Comparison of ENCODE assay signal across 14 mouse cellular contexts in genomic region chr7:19753587-19753986, GRCm38 (mm10). TPM values are rescaled to one million over a fixed set of nuclear protein-coding genes. Genes with fewer than 3 reads are reported as not detected.
DNase-seq lines count a peak whose midpoint lies in the region; ATAC-seq lines count a peak whose summit lies in the region.
"Had no signal": no experiment of that assay in that cellular context is flagged by ENCODE, and none has a peak within 500 bp of the region (broad histone marks: within the 10 kb centered on the region; RNA-seq: fewer than 3 reads in every experiment).

No protein-coding gene starts in this region.

- H3K4me2 ChIP-seq in kidney, embryonic 15.5 days = no peak overlapping the region
- H3K4me2 ChIP-seq in kidney, embryonic 14.5 days (replicated peaks; ENCODE audit: low read depth, low read length) = no peak overlapping the region
- no peak overlapping the region for H3K4me2 ChIP-seq in intestine, embryonic 16.5 days (ENCODE audit: low read depth, low read length)
- no peak overlapping the region for H3K4me2 ChIP-seq in forebrain, embryonic 12.5 days
- H3K4me2 ChIP-seq: hindbrain, embryonic 15.5 days had no signal

- no peak overlapping the region for H3K9ac ChIP-seq in kidney, embryonic 15.5 days
- no peak overlapping the region for H3K9ac ChIP-seq in kidney, embryonic 14.5 days (ENCODE audit: low read depth, low read length)
- no peak overlapping the region for H3K9ac ChIP-seq in intestine, embryonic 16.5 days (ENCODE audit: low read depth, low read length)
- H3K9ac ChIP-seq in forebrain, embryonic 12.5 days = no peak overlapping the region
- H3K9ac ChIP-seq: hindbrain, embryonic 15.5 days had no signal

- H3K36me3 ChIP-seq in kidney, embryonic 15.5 days = peaks cover 27% of the 10 kb centered on the region
- H3K36me3 ChIP-seq in kidney, embryonic 14.5 days (ENCODE audit: control insufficient read depth, insufficient read depth, low read length) = peaks cover 13% of the 10 kb centered on the region; the same call in 1 of the 2 replicates
- H3K36me3 ChIP-seq in intestine, embryonic 16.5 days (ENCODE audit: control insufficient read depth, insufficient read depth, low read length) = peaks cover 1% of the 10 kb centered on the region; the same call in 1 of the 2 replicates
- H3K36me3 ChIP-seq in forebrain, embryonic 12.5 days (replicated peaks) = no peaks in the 10 kb centered on the region
- H3K36me3 ChIP-seq: G1E; hindbrain, embryonic 15.5 days had no signal

- H3K27ac ChIP-seq in kidney, embryonic 15.5 days = peak overlapping the region; percentile 19
- H3K27ac ChIP-seq in kidney, embryonic 14.5 days (ENCODE audit: low read depth, low read length) = no peak overlapping the region
- peak overlapping the region; percentile 33 for H3K27ac ChIP-seq in brown adipose tissue, adult 24 weeks (replicated peaks; ENCODE audit: low read depth, low read length)
- peak overlapping the region; percentile 23 for H3K27ac ChIP-seq in intestine, embryonic 16.5 days (ENCODE audit: low read length)
- H3K27ac ChIP-seq in forebrain, embryonic 12.5 days = no peak overlapping the region
- H3K27ac ChIP-seq: hindbrain, embryonic 15.5 days; macrophage had no signal

- H3K4me3 ChIP-seq in kidney, embryonic 15.5 days (replicated peaks) = no peak overlapping the region
- H3K4me3 ChIP-seq in kidney, embryonic 14.5 days (ENCODE audit: low read length) = no peak overlapping the region
- H3K4me3 ChIP-seq in brown adipose tissue, adult 24 weeks (ENCODE audit: insufficient read depth, low read depth, low read length) = no peak overlapping the region
- H3K4me3 ChIP-seq in intestine, embryonic 16.5 days (ENCODE audit: low read length) = no peak overlapping the region
- no peak overlapping the region for H3K4me3 ChIP-seq in forebrain, embryonic 12.5 days (replicated peaks)
- H3K4me3 ChIP-seq: hindbrain, embryonic 15.5 days had no signal

- 76% methylated on average over 7 of the region's 7 CpGs for WGBS in kidney, embryonic 15.5 days
- WGBS in kidney, embryonic 14.5 days = 72% methylated on average over 7 of the region's 7 CpGs
- WGBS in intestine, embryonic 16.5 days = 59% methylated on average over 7 of the region's 7 CpGs
- WGBS in forebrain, embryonic 12.5 days = 80% methylated on average over 7 of the region's 7 CpGs

- no peak for ATAC-seq in kidney, embryonic 15.5 days (replicated peaks; ENCODE audit: low FRiP score)
- no peak for ATAC-seq in kidney, embryonic 14.5 days (ENCODE audit: low FRiP score, low TSS enrichment)
- ATAC-seq in intestine, embryonic 16.5 days = no peak
- ATAC-seq in forebrain, embryonic 12.5 days (ENCODE audit: low FRiP score) = no peak
- ATAC-seq in frontal cortex, adult (ENCODE audit: low TSS enrichment) = no peak
- ATAC-seq: forebrain, embryonic 16.5 days had no signal

- DNase-seq in lung, postnatal 36 days = peak; percentile 94
- DNase-seq in cerebellum, adult 9-10 months = no peak
- DNase-seq: right cerebral cortex, postnatal 25 days; thymus, postnatal 4 days had no signal

- no peaks in the 10 kb centered on the region for H3K9me3 ChIP-seq in kidney, embryonic 15.5 days (replicated peaks)
- H3K9me3 ChIP-seq in kidney, embryonic 14.5 days (ENCODE audit: control insufficient read depth, low read length) = no peaks in the 10 kb centered on the region
- no peaks in the 10 kb centered on the region for H3K9me3 ChIP-seq in intestine, embryonic 16.5 days (ENCODE audit: control insufficient read depth, low read length)
- H3K9me3 ChIP-seq in forebrain, embryonic 12.5 days = no peaks in the 10 kb centered on the region
- H3K9me3 ChIP-seq: hindbrain, embryonic 15.5 days had no signal

- H3K4me1 ChIP-seq in kidney, embryonic 15.5 days = peaks cover 36% of the 10 kb centered on the region
- peaks cover 7% of the 10 kb centered on the region for H3K4me1 ChIP-seq in kidney, embryonic 14.5 days (ENCODE audit: control insufficient read depth, insufficient read depth, low read length)
- H3K4me1 ChIP-seq in brown adipose tissue, adult 24 weeks (ENCODE audit: control insufficient read depth, insufficient read depth, insufficient read length, low read length) = peaks cover 35% of the 10 kb centered on the region
- peaks cover 22% of the 10 kb centered on the region for H3K4me1 ChIP-seq in intestine, embryonic 16.5 days (ENCODE audit: control insufficient read depth, insufficient read depth, low read length)
- peaks cover 9% of the 10 kb centered on the region for H3K4me1 ChIP-seq in forebrain, embryonic 12.5 days

- H3K27me3 ChIP-seq in kidney, embryonic 15.5 days = no peaks in the 10 kb centered on the region
- H3K27me3 ChIP-seq in kidney, embryonic 14.5 days (ENCODE audit: control insufficient read depth, insufficient read depth, low read length) = no peaks in the 10 kb centered on the region
- no peaks in the 10 kb centered on the region for H3K27me3 ChIP-seq in intestine, embryonic 16.5 days (replicated peaks; ENCODE audit: control insufficient read depth, insufficient read depth, low read length)
- no peaks in the 10 kb centered on the region for H3K27me3 ChIP-seq in forebrain, embryonic 12.5 days
- H3K27me3 ChIP-seq: hindbrain, embryonic 15.5 days had no signal

RNA-seq across cellular contexts. Expression of gene Nectin2, which starts 3.3 kb away (rescaled TPM):
- polyA plus RNA-seq in kidney, embryonic 15.5 days (2015; fragmentation: Nextera tagmentation; extraction: Ambion mirVana) = 130 and 138 TPM in 2 replicates
- 106 and 139 TPM in 2 replicates for polyA plus RNA-seq in kidney, embryonic 14.5 days (2014; fragmentation: Nextera tagmentation; extraction: Ambion mirVana)
- polyA plus RNA-seq in brown adipose tissue, adult 24 weeks (2012; ENCODE audit: insufficient read depth, insufficient read length, missing spikeins) = 36.0 and 38.3 TPM in 2 replicates
- polyA plus RNA-seq in intestine, embryonic 16.5 days (2015; fragmentation: Nextera tagmentation; extraction: Ambion mirVana) = 143 and 149 TPM in 2 replicates
- polyA plus RNA-seq in forebrain, embryonic 12.5 days (2016; fragmentation: Nextera tagmentation; extraction: Ambion mirVana) = 45.9 and 47.3 TPM in 2 replicates

RNA-seq across cellular contexts. Expression of gene Bcam, which starts 17.2 kb away (rescaled TPM):
- polyA plus RNA-seq in kidney, embryonic 15.5 days (2015; fragmentation: Nextera tagmentation; extraction: Ambion mirVana) = 244 and 257 TPM in 2 replicates
- 177 and 214 TPM in 2 replicates for polyA plus RNA-seq in kidney, embryonic 14.5 days (2014; fragmentation: Nextera tagmentation; extraction: Ambion mirVana)
- 7.6 and 20.8 TPM in 2 replicates for polyA plus RNA-seq in brown adipose tissue, adult 24 weeks (2012; ENCODE audit: insufficient read depth, insufficient read length, missing spikeins)
- 58.7 and 62.7 TPM in 2 replicates for polyA plus RNA-seq in intestine, embryonic 16.5 days (2015; fragmentation: Nextera tagmentation; extraction: Ambion mirVana)
- 8.9 and 10.9 TPM in 2 replicates for polyA plus RNA-seq in forebrain, embryonic 12.5 days (2016; fragmentation: Nextera tagmentation; extraction: Ambion mirVana)
- polyA plus RNA-seq: G1E had no signal

RNA-seq across cellular contexts. Expression of gene Tomm40, which starts 38.3 kb away (rescaled TPM):
- polyA plus RNA-seq in kidney, embryonic 15.5 days (2015; fragmentation: Nextera tagmentation; extraction: Ambion mirVana) = 168 and 177 TPM in 2 replicates
- polyA plus RNA-seq in kidney, embryonic 14.5 days (2014; fragmentation: Nextera tagmentation; extraction: Ambion mirVana) = 159 and 177 TPM in 2 replicates
- 64.2 and 86.3 TPM in 2 replicates for polyA plus RNA-seq in brown adipose tissue, adult 24 weeks (2012; ENCODE audit: insufficient read depth, insufficient read length, missing spikeins)
- 143 and 157 TPM in 2 replicates for polyA plus RNA-seq in intestine, embryonic 16.5 days (2015; fragmentation: Nextera tagmentation; extraction: Ambion mirVana)
- polyA plus RNA-seq in forebrain, embryonic 12.5 days (2016; fragmentation: Nextera tagmentation; extraction: Ambion mirVana) = 136 and 149 TPM in 2 replicates

RNA-seq across cellular contexts. Expression of gene Cblc, which starts 43.0 kb away (rescaled TPM):
- 8.3 and 9.1 TPM in 2 replicates for polyA plus RNA-seq in kidney, embryonic 15.5 days (2015; fragmentation: Nextera tagmentation; extraction: Ambion mirVana)
- 4.7 and 7.3 TPM in 2 replicates for polyA plus RNA-seq in kidney, embryonic 14.5 days (2014; fragmentation: Nextera tagmentation; extraction: Ambion mirVana)
- 1.6 TPM in 1 of 2 replicates, not detected in the other for polyA plus RNA-seq in brown adipose tissue, adult 24 weeks (2012; ENCODE audit: insufficient read depth, insufficient read length, missing spikeins)
- 32.6 and 42.1 TPM in 2 replicates for polyA plus RNA-seq in intestine, embryonic 16.5 days (2015; fragmentation: Nextera tagmentation; extraction: Ambion mirVana)
- polyA plus RNA-seq in forebrain, embryonic 12.5 days (2016; fragmentation: Nextera tagmentation; extraction: Ambion mirVana) = 0.47 and 0.56 TPM in 2 replicates
- polyA plus RNA-seq: forebrain, embryonic 16.5 days; G1E; hindbrain, embryonic 15.5 days; macrophage had no signal

RNA-seq across cellular contexts. Expression of gene Apoe, which starts 54.6 kb away (rescaled TPM):
- 259 and 340 TPM in 2 replicates for polyA plus RNA-seq in kidney, embryonic 15.5 days (2015; fragmentation: Nextera tagmentation; extraction: Ambion mirVana)
- polyA plus RNA-seq in kidney, embryonic 14.5 days (2014; fragmentation: Nextera tagmentation; extraction: Ambion mirVana) = 175 and 184 TPM in 2 replicates
- polyA plus RNA-seq in brown adipose tissue, adult 24 weeks (2012; ENCODE audit: insufficient read depth, insufficient read length, missing spikeins) = 777 and 1,675 TPM in 2 replicates
- 314 and 355 TPM in 2 replicates for polyA plus RNA-seq in intestine, embryonic 16.5 days (2015; fragmentation: Nextera tagmentation; extraction: Ambion mirVana)
- 115 and 128 TPM in 2 replicates for polyA plus RNA-seq in forebrain, embryonic 12.5 days (2016; fragmentation: Nextera tagmentation; extraction: Ambion mirVana)

Comparison
In these comparisons a context has a peak if more than half of its experiments do, and no peak if none do; other contexts are left out.
1. H3K27ac ChIP-seq: peak in kidney, embryonic 15.5 days (single experiment), brown adipose tissue, adult 24 weeks (single experiment) and intestine, embryonic 16.5 days (single experiment); none in kidney, embryonic 14.5 days (single experiment) and forebrain, embryonic 12.5 days (single experiment).